ENCODE assay signal across 8 mouse cellular contexts in genomic region chr6:125089521-125090321, GRCm38 (mm10). TPM values are rescaled to one million over a fixed set of nuclear protein-coding genes. Genes with fewer than 3 reads are reported as not detected.
DNase-seq lines count a peak whose midpoint lies in the region; ATAC-seq and TF ChIP-seq lines count a peak whose summit lies in the region.

No protein-coding gene starts in this region.

- ATAC-seq in hindbrain, embryonic 12.5 days (ENCODE audit: low FRiP score), result peak; percentile 81
- ATAC-seq in lung, postnatal 0 days, result peak; percentile 73

- H3K27ac ChIP-seq in hindbrain, embryonic 12.5 days, result peak overlapping the region; percentile 92
- peak overlapping the region; percentile 84 for H3K27ac ChIP-seq in lung, postnatal 0 days (ENCODE audit: low read length)

- peak; percentile 31; the same call in 1 of the 2 replicates for TF ChIP-seq EP300 in lung, postnatal 0 days (IDR thresholded peaks at IDR 0.05)

- DNase-seq in ZHBTc4 (ENCODE audit: low read depth, low spot score), result peak; percentile 90
- DNase-seq in cerebellum, postnatal 36 days, result peak; percentile 71 to 85
- peak; percentile 58 to 71 for DNase-seq in frontal cortex, postnatal 25 days (ENCODE audit: low spot score in 2 of 2)
- DNase-seq in layer of hippocampus, postnatal 25 days (ENCODE audit: extremely low spot score in 1 of 2, low spot score in 1 of 2), result peak; percentile 61 to 62
- peak; percentile 89 for DNase-seq in lung, postnatal 0 days (ENCODE audit: low spot score)
- peak; percentile 64 for DNase-seq in retina, embryonic 14.5 days (ENCODE audit: low spot score)
- peak; percentile 63 for DNase-seq in urinary bladder, postnatal 25 days (ENCODE audit: low spot score)

- no peaks in the 10 kb centered on the region for H3K36me3 ChIP-seq in hindbrain, embryonic 12.5 days
- H3K36me3 ChIP-seq in lung, postnatal 0 days (ENCODE audit: insufficient read depth, low read length), result no peaks in the 10 kb centered on the region

- peaks cover 28% of the 10 kb centered on the region for H3K4me1 ChIP-seq in hindbrain, embryonic 12.5 days
- peaks cover 5% of the 10 kb centered on the region for H3K4me1 ChIP-seq in lung, postnatal 0 days (ENCODE audit: insufficient read depth, low read depth, low read length)

- H3K9ac ChIP-seq in hindbrain, embryonic 12.5 days, result peak overlapping the region; percentile 50
- H3K9ac ChIP-seq in lung, postnatal 0 days (replicated peaks; ENCODE audit: low read depth), result no peak overlapping the region; the same call in 1 of the 2 replicates

- H3K9me3 ChIP-seq in hindbrain, embryonic 12.5 days (replicated peaks), result no peaks in the 10 kb centered on the region
- no peaks in the 10 kb centered on the region for H3K9me3 ChIP-seq in lung, postnatal 0 days (ENCODE audit: low read length)

- peak overlapping the region; percentile 50 for H3K4me2 ChIP-seq in hindbrain, embryonic 12.5 days (replicated peaks)
- peak overlapping the region; percentile 49 for H3K4me2 ChIP-seq in lung, postnatal 0 days (replicated peaks; ENCODE audit: low read depth, low read length)

- TF ChIP-seq CTCF in lung, postnatal 0 days (IDR thresholded peaks at IDR 0.05), result no peak

- WGBS in hindbrain, embryonic 12.5 days, result 4% methylated on average over 15 of the region's 15 CpGs
- WGBS in lung, postnatal 0 days, result 4% methylated on average over 15 of the region's 15 CpGs

- no peaks in the 10 kb centered on the region for H3K27me3 ChIP-seq in hindbrain, embryonic 12.5 days
- no peaks in the 10 kb centered on the region for H3K27me3 ChIP-seq in lung, postnatal 0 days (replicated peaks; ENCODE audit: insufficient read depth, low read length)

- no peak overlapping the region for H3K4me3 ChIP-seq in hindbrain, embryonic 12.5 days
- H3K4me3 ChIP-seq in lung, postnatal 0 days (ENCODE audit: low read depth, low read length), result no peak overlapping the region

RNA-seq across cellular contexts. Expression of gene Chd4, which starts 6.1 kb away (rescaled TPM):
- 131 and 133 TPM in 2 replicates for polyA plus RNA-seq in hindbrain, embryonic 12.5 days (2016; fragmentation: Nextera tagmentation; extraction: Ambion mirVana)
- 100 to 1,000 TPM; 153 to 194 TPM for total RNA-seq in layer of hippocampus, postnatal 25 days (2021)
- polyA plus RNA-seq in lung, postnatal 0 days (2015; fragmentation: Nextera tagmentation; extraction: Ambion mirVana), result 53.5 and 59.8 TPM in 2 replicates

RNA-seq across cellular contexts. Expression of gene Lpar5, which starts 22.0 kb away (rescaled TPM):
- 0.33 and 0.40 TPM in 2 replicates for polyA plus RNA-seq in hindbrain, embryonic 12.5 days (2016; fragmentation: Nextera tagmentation; extraction: Ambion mirVana)
- under 1 TPM; 0.35 to 0.96 TPM for total RNA-seq in layer of hippocampus, postnatal 25 days (2021)
- 0.19 and 0.44 TPM in 2 replicates for polyA plus RNA-seq in lung, postnatal 0 days (2015; fragmentation: Nextera tagmentation; extraction: Ambion mirVana)

RNA-seq across cellular contexts. Expression of gene Acrbp, which starts 40.2 kb away (rescaled TPM):
- polyA plus RNA-seq in hindbrain, embryonic 12.5 days (2016; fragmentation: Nextera tagmentation; extraction: Ambion mirVana), result 16.0 and 18.3 TPM in 2 replicates
- 10 to 100 TPM in 1 of 2 experiments, 1 to 10 TPM in 1; 8.2 to 12.4 TPM for total RNA-seq in layer of hippocampus, postnatal 25 days (2021)
- polyA plus RNA-seq in lung, postnatal 0 days (2015; fragmentation: Nextera tagmentation; extraction: Ambion mirVana), result 4.1 and 4.4 TPM in 2 replicates

RNA-seq across cellular contexts. Expression of gene Nop2, which starts 42.0 kb away (rescaled TPM):
- 48.1 and 54.2 TPM in 2 replicates for polyA plus RNA-seq in hindbrain, embryonic 12.5 days (2016; fragmentation: Nextera tagmentation; extraction: Ambion mirVana)
- total RNA-seq in layer of hippocampus, postnatal 25 days (2021), result 10 to 100 TPM; 29.5 TPM
- 16.9 and 17.7 TPM in 2 replicates for polyA plus RNA-seq in lung, postnatal 0 days (2015; fragmentation: Nextera tagmentation; extraction: Ambion mirVana)

RNA-seq across cellular contexts. Expression of gene Ing4, which starts 50.2 kb away (rescaled TPM):
- polyA plus RNA-seq in hindbrain, embryonic 12.5 days (2016; fragmentation: Nextera tagmentation; extraction: Ambion mirVana), result 151 and 159 TPM in 2 replicates
- 10 to 100 TPM; 61.4 to 61.5 TPM for total RNA-seq in layer of hippocampus, postnatal 25 days (2021)
- 100 and 104 TPM in 2 replicates for polyA plus RNA-seq in lung, postnatal 0 days (2015; fragmentation: Nextera tagmentation; extraction: Ambion mirVana)
